Comparison of ENCODE assay signal across 20 mouse cellular contexts in genomic region chr3:38564364-38564763, GRCm38 (mm10).
DNase-seq lines count a peak whose midpoint lies in the region; ATAC-seq lines count a peak whose summit lies in the region.
"Had no signal": no experiment of that assay in that cellular context is flagged by ENCODE, and none has a peak within 500 bp of the region (broad histone marks: within the 10 kb centered on the region; RNA-seq: fewer than 3 reads in every experiment).

No protein-coding gene starts in this region.

- H3K36me3 ChIP-seq in embryonic facial prominence, embryonic 14.5 days (ENCODE audit: control insufficient read depth, insufficient read depth, low read length), result no peaks in the 10 kb centered on the region
- H3K36me3 ChIP-seq in embryonic facial prominence, embryonic 10.5 days (replicated peaks), result no peaks in the 10 kb centered on the region
- H3K36me3 ChIP-seq in midbrain, embryonic 14.5 days (ENCODE audit: control insufficient read depth, insufficient read depth, low read length), result no peaks in the 10 kb centered on the region
- H3K36me3 ChIP-seq in midbrain, embryonic 11.5 days (ENCODE audit: control insufficient read depth, insufficient read depth, low read length), result no peaks in the 10 kb centered on the region
- H3K36me3 ChIP-seq in forebrain, embryonic 12.5 days (replicated peaks), result no peaks in the 10 kb centered on the region
- no peaks in the 10 kb centered on the region for H3K36me3 ChIP-seq in hindbrain, embryonic 16.5 days (ENCODE audit: control insufficient read depth, insufficient read depth, low read length)
- H3K36me3 ChIP-seq: heart, embryonic 12.5 days had no signal

- H3K27ac ChIP-seq in embryonic facial prominence, embryonic 14.5 days (replicated peaks; ENCODE audit: low read depth, low read length), result no peak overlapping the region
- no peak overlapping the region for H3K27ac ChIP-seq in embryonic facial prominence, embryonic 10.5 days (replicated peaks)
- H3K27ac ChIP-seq in midbrain, embryonic 14.5 days (replicated peaks; ENCODE audit: low read depth, low read length), result no peak overlapping the region
- H3K27ac ChIP-seq in midbrain, embryonic 11.5 days (ENCODE audit: low read depth, low read length), result no peak overlapping the region
- H3K27ac ChIP-seq in forebrain, embryonic 12.5 days, result no peak overlapping the region
- no peak overlapping the region for H3K27ac ChIP-seq in hindbrain, embryonic 16.5 days (ENCODE audit: low read depth, low read length)
- H3K27ac ChIP-seq: left cerebral cortex, adult 2 months; liver, embryonic 14.5 days; stomach, postnatal 0 days had no signal

- peak; percentile 85 for ATAC-seq in embryonic facial prominence, embryonic 14.5 days (ENCODE audit: low read depth)
- peak; percentile 12; the same call in 1 of the 2 replicates for ATAC-seq in midbrain, embryonic 14.5 days (ENCODE audit: low FRiP score, low TSS enrichment)
- ATAC-seq in midbrain, embryonic 11.5 days (ENCODE audit: low FRiP score), result no peak
- ATAC-seq in forebrain, embryonic 12.5 days (ENCODE audit: low FRiP score), result peak; percentile 58; the same call in 1 of the 2 replicates
- ATAC-seq in hindbrain, embryonic 16.5 days, result peak; percentile 60; the same call in 1 of the 2 replicates

- H3K4me1 ChIP-seq in embryonic facial prominence, embryonic 14.5 days (ENCODE audit: control insufficient read depth, insufficient read depth, low read length), result no peaks in the 10 kb centered on the region; the same call in 1 of the 2 replicates
- H3K4me1 ChIP-seq in embryonic facial prominence, embryonic 10.5 days, result peaks cover 14% of the 10 kb centered on the region
- H3K4me1 ChIP-seq in midbrain, embryonic 14.5 days (ENCODE audit: control insufficient read depth, insufficient read depth, low read length), result peaks cover 35% of the 10 kb centered on the region
- H3K4me1 ChIP-seq in midbrain, embryonic 11.5 days (ENCODE audit: control insufficient read depth, insufficient read depth, low read length), result peaks cover 9% of the 10 kb centered on the region
- peaks cover 34% of the 10 kb centered on the region for H3K4me1 ChIP-seq in forebrain, embryonic 12.5 days
- peaks cover 5% of the 10 kb centered on the region for H3K4me1 ChIP-seq in hindbrain, embryonic 16.5 days (ENCODE audit: control insufficient read depth, insufficient read depth, low read depth, low read length)

- no peak overlapping the region for H3K9ac ChIP-seq in embryonic facial prominence, embryonic 14.5 days (ENCODE audit: low read depth, low read length)
- no peak overlapping the region for H3K9ac ChIP-seq in midbrain, embryonic 14.5 days (replicated peaks; ENCODE audit: low read length)
- H3K9ac ChIP-seq in midbrain, embryonic 11.5 days (ENCODE audit: low read length), result no peak overlapping the region
- H3K9ac ChIP-seq in forebrain, embryonic 12.5 days, result no peak overlapping the region
- no peak overlapping the region for H3K9ac ChIP-seq in hindbrain, embryonic 16.5 days (ENCODE audit: low read depth, low read length)
- H3K9ac ChIP-seq: heart, embryonic 12.5 days; liver, embryonic 14.5 days had no signal

- no peak overlapping the region for H3K4me2 ChIP-seq in embryonic facial prominence, embryonic 14.5 days (ENCODE audit: low read depth, low read length)
- H3K4me2 ChIP-seq in midbrain, embryonic 14.5 days (ENCODE audit: low read length), result no peak overlapping the region
- no peak overlapping the region for H3K4me2 ChIP-seq in midbrain, embryonic 11.5 days
- H3K4me2 ChIP-seq in forebrain, embryonic 12.5 days, result no peak overlapping the region
- H3K4me2 ChIP-seq in hindbrain, embryonic 16.5 days (ENCODE audit: low read length), result no peak overlapping the region
- H3K4me2 ChIP-seq: heart, embryonic 12.5 days had no signal

- no peak overlapping the region for H3K4me3 ChIP-seq in embryonic facial prominence, embryonic 14.5 days (ENCODE audit: low read depth, low read length)
- H3K4me3 ChIP-seq in embryonic facial prominence, embryonic 10.5 days, result no peak overlapping the region
- H3K4me3 ChIP-seq in midbrain, embryonic 14.5 days (replicated peaks; ENCODE audit: low read depth, low read length), result no peak overlapping the region
- H3K4me3 ChIP-seq in midbrain, embryonic 11.5 days (ENCODE audit: low read depth, low read length), result no peak overlapping the region
- H3K4me3 ChIP-seq in forebrain, embryonic 12.5 days (replicated peaks), result no peak overlapping the region
- no peak overlapping the region for H3K4me3 ChIP-seq in hindbrain, embryonic 16.5 days (ENCODE audit: low read length)
- H3K4me3 ChIP-seq: heart, embryonic 12.5 days; left cerebral cortex, adult 2 months had no signal

- no peaks in the 10 kb centered on the region for H3K27me3 ChIP-seq in embryonic facial prominence, embryonic 14.5 days (replicated peaks; ENCODE audit: control insufficient read depth, insufficient read depth, low read length)
- H3K27me3 ChIP-seq in embryonic facial prominence, embryonic 10.5 days (replicated peaks; ENCODE audit: low read depth, poor library complexity, severe bottlenecking), result no peaks in the 10 kb centered on the region
- H3K27me3 ChIP-seq in midbrain, embryonic 14.5 days (ENCODE audit: control insufficient read depth, insufficient read depth, low read length), result no peaks in the 10 kb centered on the region
- H3K27me3 ChIP-seq in midbrain, embryonic 11.5 days (ENCODE audit: control insufficient read depth, insufficient read depth, low read length), result no peaks in the 10 kb centered on the region
- H3K27me3 ChIP-seq in forebrain, embryonic 12.5 days, result no peaks in the 10 kb centered on the region
- no peaks in the 10 kb centered on the region for H3K27me3 ChIP-seq in hindbrain, embryonic 16.5 days (replicated peaks; ENCODE audit: control insufficient read depth, insufficient read depth, low read length)
- H3K27me3 ChIP-seq: heart, embryonic 12.5 days had no signal

- 20% methylated on average over 2 of the region's 2 CpGs for WGBS in embryonic facial prominence, embryonic 14.5 days
- WGBS in embryonic facial prominence, embryonic 10.5 days, result 18% methylated on average over 2 of the region's 2 CpGs
- 15% methylated on average over 2 of the region's 2 CpGs for WGBS in midbrain, embryonic 14.5 days
- WGBS in midbrain, embryonic 11.5 days, result 29% methylated on average over 2 of the region's 2 CpGs
- 0% methylated on average over 1 of the region's 2 CpGs for WGBS in forebrain, embryonic 12.5 days
- 32% methylated on average over 2 of the region's 2 CpGs for WGBS in hindbrain, embryonic 16.5 days

- peak; percentile 82 for DNase-seq in embryonic facial prominence, embryonic 14.5 days (ENCODE audit: low spot score)
- DNase-seq in embryonic facial prominence, embryonic 10.5 days (ENCODE audit: low spot score), result no peak
- peak; percentile 58 for DNase-seq in midbrain, embryonic 14.5 days
- no peak for DNase-seq in midbrain, embryonic 11.5 days (ENCODE audit: low spot score, missing footprints)
- no peak for DNase-seq in kidney, postnatal 4 days
- DNase-seq in liver, result no peak
- DNase-seq: adrenal gland, postnatal 36 days; cerebellum, adult 18-20 months; cerebellum, postnatal 36 days; gastrocnemius, postnatal 25 days; heart, adult 18-20 months; heart, postnatal 10 days; kidney, adult 18-20 months; right cerebral cortex, postnatal 14 days had no signal

- H3K9me3 ChIP-seq in embryonic facial prominence, embryonic 14.5 days (ENCODE audit: control insufficient read depth, low read length), result no peaks in the 10 kb centered on the region
- no peaks in the 10 kb centered on the region for H3K9me3 ChIP-seq in embryonic facial prominence, embryonic 10.5 days
- H3K9me3 ChIP-seq in midbrain, embryonic 14.5 days (ENCODE audit: control insufficient read depth, low read length), result no peaks in the 10 kb centered on the region
- H3K9me3 ChIP-seq in midbrain, embryonic 11.5 days (ENCODE audit: control insufficient read depth, low read length), result no peaks in the 10 kb centered on the region
- no peaks in the 10 kb centered on the region for H3K9me3 ChIP-seq in forebrain, embryonic 12.5 days
- H3K9me3 ChIP-seq in hindbrain, embryonic 16.5 days (ENCODE audit: control insufficient read depth, low read length), result no peaks in the 10 kb centered on the region
- H3K9me3 ChIP-seq: heart, embryonic 12.5 days had no signal

Comparison
In these comparisons a context has a peak if more than half of its experiments do, and no peak if none do; other contexts are left out.
1. DNase-seq: peak in embryonic facial prominence, embryonic 14.5 days (single experiment) and midbrain, embryonic 14.5 days (single experiment); none in embryonic facial prominence, embryonic 10.5 days (single experiment), midbrain, embryonic 11.5 days (single experiment), kidney, postnatal 4 days (0 of 2) and liver (single experiment).